Mouse (Mus musculus) CD4-positive, CD25-positive, alpha-beta regulatory T cell, adult 4 months (primary cell): Measurements from ENCODE around the gene Crtc2. TPM values are rescaled to one million over a fixed set of nuclear protein-coding genes. Genes with fewer than 3 reads are reported as not detected.
"Not testable (repeated sequence)": the region's sequence is repeated elsewhere in the genome, so short reads cannot be mapped to it uniquely, and the experiment has no call there.

ENCODE experiments used
- ATAC-seq: one replicate; pipeline ENCODE4 v1.8.0; 2017
- polyA plus RNA-seq, 2 experiments: library from polyadenylated mRNA; unstranded; fragments of 100-300 nt; shearing (Covaris generic); gene quantifications; one replicate each; pipeline ENCODE4 v1.2.1; 2017

Gene Crtc2
- polyA plus RNA-seq, 2 experiments from 2014 or later: 34.0 to 50.6 TPM

GRCm38 (mm10) chr3:90266901-90267775 lies 13.2 kb downstream of the Crtc2 start:
- no peak for ATAC-seq

GRCm38 (mm10) chr3:90268190-90268589 lies 14.2 kb downstream of the Crtc2 start:
- ATAC-seq: no peak

- ATAC-seq: no peak
These were observed 15.0 kb downstream of the Crtc2 start for GRCm38 (mm10) chr3:90268971-90269370.

DNA sequence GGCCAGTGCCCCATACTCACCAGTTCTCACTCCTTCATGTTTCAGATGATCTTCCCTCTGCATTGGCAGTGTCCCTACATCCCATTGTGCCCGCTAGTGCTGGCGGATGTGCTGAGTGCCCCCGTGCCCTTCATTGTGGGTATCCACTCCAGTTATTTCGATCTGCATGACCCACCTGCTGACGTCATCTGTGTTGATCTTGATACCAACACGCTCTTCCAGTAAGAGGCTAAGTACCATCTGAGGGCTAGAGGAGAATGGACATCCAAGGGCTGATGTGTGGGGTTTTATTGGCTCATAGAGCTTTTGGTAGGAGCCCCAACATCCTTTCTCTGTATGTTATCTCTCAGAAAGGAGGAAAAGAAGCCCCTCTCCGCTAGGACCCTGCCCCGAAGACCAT lies 16.8 kb downstream of the Crtc2 start:
- no peak for ATAC-seq

GRCm38 (mm10) chr3:90272170-90272569 lies 18.2 kb downstream of the Crtc2 start:
- no peak for ATAC-seq

DNA sequence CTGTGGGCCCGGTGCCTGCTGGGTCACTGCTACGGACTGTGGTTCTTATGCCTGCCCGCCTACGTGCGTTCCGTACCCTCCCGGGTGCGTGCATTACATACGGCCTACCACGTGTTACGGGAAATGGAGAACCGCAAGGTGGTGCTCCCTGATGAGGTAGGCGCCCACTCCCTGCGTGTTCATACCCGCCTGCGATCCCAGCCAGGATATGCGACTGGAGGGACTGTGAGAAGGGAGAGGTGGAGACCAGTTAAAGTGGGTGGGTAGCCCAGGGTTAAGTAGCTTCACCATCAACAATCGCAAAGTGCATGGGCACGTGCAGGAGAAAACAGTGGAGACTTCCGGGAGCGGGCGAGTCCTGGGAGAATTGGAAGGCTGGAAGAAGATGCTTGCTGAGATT lies 19.9 kb downstream of the Crtc2 start:
- ATAC-seq: no peak

- no peak for ATAC-seq
These were observed 21.3 kb downstream of the Crtc2 start for GRCm38 (mm10) chr3:90275286-90275685.

DNA sequence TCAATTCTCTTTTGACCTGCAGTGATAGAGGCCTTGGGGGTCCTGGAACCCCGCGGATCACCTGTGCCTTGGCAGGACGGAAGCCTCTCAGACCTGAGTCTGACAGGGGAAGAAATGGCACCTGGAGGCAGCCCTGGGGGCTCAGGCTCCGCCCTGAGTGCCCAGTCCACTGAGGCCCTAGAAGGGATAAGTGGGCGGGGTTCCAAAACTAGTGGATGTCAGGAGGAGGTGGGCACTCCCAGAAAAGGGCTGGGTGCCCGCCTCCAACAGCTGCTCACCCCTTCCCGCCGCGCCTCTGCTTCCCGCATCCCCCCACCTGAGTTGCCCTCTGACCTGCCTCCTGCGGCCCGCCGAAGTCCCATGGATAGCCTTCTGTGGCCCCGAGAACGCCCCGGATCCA lies 22.9 kb downstream of the Crtc2 start:
- ATAC-seq: no peak

DNA sequence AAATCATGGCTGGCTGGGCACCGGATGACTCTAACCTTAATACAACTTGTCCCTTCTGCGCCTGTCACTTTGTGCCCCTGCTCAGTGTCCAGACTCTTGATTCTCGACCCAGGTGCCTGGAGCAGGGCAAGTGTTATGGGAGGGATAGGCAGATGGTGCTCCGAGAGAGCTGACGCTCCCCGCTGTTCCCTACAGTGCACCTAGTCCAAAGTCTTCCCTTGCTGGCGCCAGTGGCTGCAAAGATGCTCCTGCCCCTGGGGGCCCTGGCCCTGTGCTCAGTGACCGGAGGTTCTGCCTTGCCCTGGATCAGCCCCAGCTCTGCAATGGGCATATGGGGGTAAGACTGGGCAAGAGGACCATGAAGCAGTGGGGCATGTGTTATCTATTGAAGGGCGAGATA lies 23.8 kb downstream of the Crtc2 start:
- ATAC-seq: no peak

GRCm38 (mm10) chr3:90278211-90278610 lies 24.2 kb downstream of the Crtc2 start:
- no peak for ATAC-seq

GRCm38 (mm10) chr3:90279216-90279615 lies 25.3 kb downstream of the Crtc2 start:
- ATAC-seq: no peak

- ATAC-seq: no peak
These were observed 25.8 kb downstream of the Crtc2 start for GRCm38 (mm10) chr3:90279743-90280142.

DNA sequence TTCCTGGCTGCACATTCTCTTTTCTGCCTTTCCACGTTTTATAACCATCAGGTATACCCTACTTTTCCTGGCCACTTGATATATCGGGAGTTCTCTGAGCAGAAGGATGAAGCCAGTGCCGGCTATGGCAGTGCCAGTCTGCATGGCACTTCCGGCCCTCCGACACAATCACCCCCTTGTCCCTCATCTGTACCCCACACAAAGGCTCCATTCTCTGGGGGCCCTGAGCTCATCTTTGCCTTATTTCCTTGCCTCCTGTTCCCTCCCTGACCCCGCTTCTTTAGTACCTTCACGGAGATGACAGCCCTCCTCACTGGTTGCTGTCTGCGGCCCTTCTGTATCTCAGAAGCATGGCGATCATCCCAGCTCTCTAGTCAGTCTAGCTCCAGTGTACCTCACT lies 26.7 kb downstream of the Crtc2 start:
- no peak for ATAC-seq

- ATAC-seq: no peak
These were observed 30.2 kb downstream of the Crtc2 start for GRCm38 (mm10) chr3:90284150-90284549.

DNA sequence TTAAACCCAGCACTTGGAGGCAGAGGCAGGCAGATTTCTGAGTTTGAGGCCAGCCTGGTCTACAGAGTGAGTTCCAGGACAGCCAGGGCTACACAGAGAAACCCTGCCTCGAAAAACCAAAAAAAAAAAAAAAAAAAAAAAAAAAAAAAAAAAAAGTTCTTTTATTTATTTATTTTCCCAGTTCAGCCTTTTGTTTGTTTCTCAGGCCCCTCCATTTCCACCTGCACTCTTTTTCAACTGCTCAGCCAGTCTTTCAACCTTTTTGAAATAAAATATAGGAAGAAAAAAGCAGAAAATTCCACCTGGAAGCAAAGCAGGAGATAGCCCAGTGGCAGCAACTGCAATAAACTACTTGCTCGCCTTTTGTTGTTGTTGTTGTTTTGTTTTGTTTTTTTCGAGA lies 35.4 kb downstream of the Crtc2 start:
- ATAC-seq: not testable (repeated sequence)

DNA sequence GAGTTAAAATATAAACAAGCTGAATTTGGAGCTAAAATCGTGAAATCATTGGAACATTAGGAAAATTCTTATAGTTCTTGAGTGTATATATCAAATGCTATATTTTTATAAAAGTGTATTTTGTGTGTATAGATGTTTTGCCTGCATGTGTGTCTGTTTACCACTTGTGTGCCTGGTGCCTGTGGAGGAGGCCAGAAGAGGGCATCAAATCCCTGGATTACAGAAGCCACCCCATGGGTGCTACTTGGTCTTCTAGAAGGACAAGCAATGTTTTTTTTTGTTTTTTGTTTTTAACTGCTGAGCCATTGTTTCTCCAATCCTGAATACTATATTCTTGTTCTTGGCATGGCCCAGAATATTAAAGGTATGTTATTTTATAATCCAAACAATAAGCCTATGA lies 36.6 kb downstream of the Crtc2 start:
- ATAC-seq: no peak

GRCm38 (mm10) chr3:90291982-90292344 lies 38.0 kb downstream of the Crtc2 start:
- no peak for ATAC-seq

- peak; percentile 98 for ATAC-seq
These were observed 38.6 kb downstream of the Crtc2 start, which contains the start of gene Gatad2b for GRCm38 (mm10) chr3:90292345-90293275. Gatad2b (plus strand) TSS chr3:90293178.

GRCm38 (mm10) chr3:90293352-90294063 lies 39.5 kb downstream of the Crtc2 start:
- ATAC-seq: no peak

GRCm38 (mm10) chr3:90294064-90294440 lies 40.1 kb downstream of the Crtc2 start:
- no peak for ATAC-seq

DNA sequence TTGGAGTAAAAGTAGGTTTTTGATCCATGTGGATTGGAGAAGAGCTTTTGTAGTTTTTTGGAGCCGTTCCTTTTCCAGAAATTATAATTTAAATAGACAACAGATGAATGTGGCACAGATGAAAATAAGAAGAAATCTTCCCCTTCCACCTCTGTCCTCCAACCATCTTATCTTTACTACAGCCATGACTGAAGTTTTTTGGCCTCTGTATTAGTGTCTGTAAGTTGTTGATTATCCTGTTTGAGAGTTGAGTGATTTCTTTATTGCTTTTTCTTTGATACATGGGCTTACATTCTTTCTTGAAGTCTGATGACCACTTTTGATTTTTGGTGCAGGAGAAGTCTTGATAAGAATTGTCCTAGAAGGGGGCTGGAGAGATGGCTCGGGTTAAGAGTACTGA lies 40.7 kb downstream of the Crtc2 start:
- no peak for ATAC-seq

DNA sequence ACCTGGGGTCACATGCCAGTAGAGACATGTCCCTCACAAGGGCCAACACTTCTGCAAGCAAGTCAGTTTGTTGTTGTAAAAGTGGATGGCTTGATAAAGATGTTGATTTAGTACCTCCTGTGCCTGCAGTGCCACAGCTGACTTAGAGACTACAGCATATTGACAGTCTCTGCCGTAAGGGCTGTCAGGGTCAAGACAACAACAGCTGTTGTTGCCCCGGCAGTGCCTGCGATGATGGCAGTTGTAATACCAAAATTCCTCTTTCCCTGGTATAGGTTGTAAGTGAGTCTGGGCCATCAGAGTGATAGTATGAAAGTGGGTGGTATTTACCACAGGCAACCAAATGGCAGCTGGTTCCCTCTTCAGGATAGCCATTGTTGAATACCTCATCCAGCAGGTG lies 51.8 kb downstream of the Crtc2 start:
- no peak for ATAC-seq

GRCm38 (mm10) chr3:90309589-90309988 lies 55.6 kb downstream of the Crtc2 start:
- peak; percentile 69 for ATAC-seq
